Mouse (Mus musculus): ENCODE data around the gene Pla2g4e.
"Not testable (repeated sequence)": the region's sequence is repeated elsewhere in the genome, so short reads cannot be mapped to it uniquely, and the experiment has no call there.

Gene Pla2g4e

DNA sequence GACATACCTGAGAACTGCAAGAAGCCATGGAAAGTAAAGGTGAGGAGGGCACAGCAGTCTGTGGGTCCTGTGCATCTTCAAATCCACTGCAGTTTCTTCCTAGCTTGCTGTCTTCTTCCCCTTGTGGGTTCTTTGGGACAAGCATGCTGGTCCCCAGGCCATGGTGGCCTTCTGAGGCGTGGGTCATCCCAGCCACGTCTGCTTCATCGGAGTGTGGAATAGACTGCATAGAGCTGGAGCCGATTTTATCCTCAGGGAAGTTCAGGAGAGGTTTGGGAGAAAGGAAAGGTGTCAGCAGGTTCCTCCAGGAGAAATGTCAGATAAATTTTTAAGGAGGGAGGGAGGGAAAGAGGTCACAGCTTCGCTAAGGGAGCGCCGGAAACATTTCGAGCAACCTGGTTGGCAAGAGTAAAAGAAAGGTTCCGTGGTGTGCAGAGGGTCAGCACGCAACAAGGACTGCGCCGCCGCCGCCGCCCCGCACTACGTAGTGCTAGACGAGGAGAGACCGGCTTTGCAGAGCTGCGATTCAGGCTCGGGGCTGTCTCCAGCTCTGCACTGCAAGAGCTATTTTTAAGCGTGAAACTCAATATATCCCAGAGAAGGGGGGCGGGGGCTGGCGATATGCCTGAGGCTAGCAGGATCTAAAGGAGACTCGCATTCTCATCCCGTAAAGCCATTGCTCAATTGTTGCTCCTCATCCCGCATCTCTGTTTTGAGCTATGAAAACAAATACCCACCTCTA is at the start of gene Pla2g4e:
Gene Pla2g4e (minus strand): TSS at position 657 of the 742 bp plus-strand sequence.
- DNase-seq, result peak; percentile 65 to 77

GRCm38 (mm10) chr2:120291471-120292078 is 46.4 kb upstream of the Pla2g4e start:
- DNase-seq, result no peak

DNA sequence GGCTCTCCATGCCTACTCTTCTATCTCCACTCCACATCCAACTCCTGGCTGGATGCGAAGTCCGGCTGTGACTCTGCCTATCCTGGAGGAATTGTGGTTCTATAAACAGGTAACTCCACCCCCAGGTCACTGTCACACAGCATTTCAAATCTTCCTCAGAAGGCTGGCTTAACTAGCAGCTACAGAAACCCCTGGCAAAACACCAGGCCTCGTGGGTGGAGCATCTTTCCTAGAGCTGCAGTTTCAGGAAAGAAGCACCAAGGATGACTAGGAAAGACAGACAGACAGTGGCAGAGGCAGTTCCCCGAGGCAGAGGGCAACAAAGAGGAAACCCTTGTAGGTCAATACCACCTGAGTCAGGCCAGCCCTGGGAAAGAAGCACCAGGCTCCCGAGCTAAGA is 43.9 kb upstream of the Pla2g4e start, which contains the start of gene Pla2g4d:
Gene Pla2g4d (minus strand): TSS at position 203 of the 400 bp plus-strand sequence.
- DNase-seq, result no peak

DNA sequence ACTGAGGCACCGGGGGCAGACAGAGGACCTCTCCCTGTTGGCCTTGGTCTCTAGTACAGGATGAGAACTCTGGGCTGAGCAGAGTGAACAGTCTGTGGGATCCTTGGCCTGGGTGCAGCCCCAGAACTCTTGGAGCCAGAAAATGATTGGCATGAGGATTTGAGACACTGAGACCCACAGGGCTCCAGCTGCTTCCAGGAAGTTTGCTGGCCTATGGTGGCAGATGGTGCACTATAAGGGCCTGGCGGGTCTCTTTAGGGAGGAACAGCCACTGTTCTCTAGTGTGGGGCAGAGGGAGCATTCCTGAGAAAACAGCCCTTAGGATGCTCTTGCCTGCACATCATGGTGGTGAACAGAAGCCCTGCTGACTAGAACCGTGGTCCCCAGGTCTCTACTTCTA is 43.3 kb upstream of the Pla2g4e start:
- peak; percentile 27 to 29 for DNase-seq

- DNase-seq, result peak; percentile 32 to 41
These were observed 40.5 kb upstream of the Pla2g4e start for GRCm38 (mm10) chr2:120285639-120286038.

- no peak for DNase-seq
These were observed 39.6 kb upstream of the Pla2g4e start for GRCm38 (mm10) chr2:120284705-120285104.

DNA sequence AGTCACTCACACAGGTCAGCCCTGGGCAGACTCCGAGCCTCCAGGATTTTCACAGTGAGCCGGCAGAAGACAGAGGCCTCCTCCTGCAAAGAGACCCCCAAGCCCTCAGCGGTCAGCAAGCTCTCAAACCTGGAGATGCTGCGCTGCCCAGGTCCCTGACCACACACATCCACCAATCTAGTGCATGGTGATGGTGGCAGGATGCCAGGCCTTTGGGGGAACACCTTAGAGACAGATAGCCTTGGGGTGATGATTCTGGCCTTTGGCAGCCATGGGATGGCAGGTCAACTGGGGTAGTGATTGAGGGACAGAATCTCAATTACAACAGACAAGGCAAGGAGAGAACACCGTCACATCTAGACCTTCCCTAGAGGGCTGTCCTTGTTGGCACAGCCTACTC is 39.0 kb upstream of the Pla2g4e start:
- no peak for DNase-seq

- DNase-seq, result no peak
These were observed 38.4 kb upstream of the Pla2g4e start for GRCm38 (mm10) chr2:120283550-120283949.

DNA sequence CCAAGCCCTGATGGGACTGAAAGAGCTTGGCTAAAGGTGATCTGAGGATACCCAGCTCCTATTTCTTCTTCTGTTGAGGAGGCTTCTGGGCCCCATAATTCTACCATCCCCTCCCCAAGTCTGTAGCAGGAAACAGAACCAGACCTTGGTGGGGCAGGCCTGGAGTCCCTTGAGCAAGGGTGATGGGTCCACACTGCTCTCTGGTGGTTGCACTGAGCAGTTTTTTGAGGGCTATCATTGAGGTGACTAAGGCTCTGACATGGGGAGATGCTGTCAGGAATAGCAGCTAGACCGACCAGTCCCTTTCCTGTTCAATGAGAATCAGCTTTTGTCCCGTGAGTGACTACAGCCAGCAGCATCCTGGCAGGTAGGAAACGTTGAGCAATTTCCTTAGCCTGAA is 36.1 kb upstream of the Pla2g4e start:
- no peak for DNase-seq

DNA sequence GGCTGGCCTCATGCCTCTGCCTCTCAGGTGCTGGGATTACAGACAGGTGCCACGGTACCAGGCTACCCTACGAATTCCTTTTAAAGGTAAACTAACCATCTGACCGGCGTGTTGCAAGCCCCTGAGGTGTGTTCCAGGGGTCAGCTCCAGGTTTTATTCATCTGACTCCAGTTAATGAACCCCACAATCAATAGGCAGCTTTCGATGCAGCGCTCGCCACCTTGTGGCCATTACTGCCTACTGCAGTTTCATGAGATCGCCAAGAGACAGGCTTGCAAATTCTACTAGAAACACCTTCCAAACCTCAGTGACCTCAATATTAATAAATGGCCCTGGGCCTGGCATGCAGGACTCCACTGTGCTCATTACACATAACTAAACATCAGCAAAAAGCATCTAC is 34.8 kb upstream of the Pla2g4e start:
- DNase-seq, result peak; percentile 81 to 84

DNA sequence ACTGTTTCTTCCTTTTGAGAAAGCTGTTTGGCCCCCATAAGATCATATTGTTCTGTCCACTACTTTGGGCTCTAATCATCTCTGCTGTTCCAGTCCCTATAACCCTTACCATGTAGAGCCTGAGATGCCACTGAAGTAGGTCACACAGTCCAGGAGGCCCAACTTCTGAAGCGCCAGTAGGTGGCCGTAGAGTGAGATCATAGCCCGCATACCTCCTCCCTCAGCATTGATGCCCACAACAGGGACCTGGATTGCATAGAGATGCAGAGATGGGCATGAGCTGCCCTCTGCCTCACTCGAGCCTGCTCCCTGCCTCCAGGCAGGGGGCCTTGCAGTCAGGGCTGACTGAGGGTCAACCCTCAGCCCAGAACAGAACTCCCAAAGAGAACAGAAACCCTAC is 31.8 kb upstream of the Pla2g4e start:
- DNase-seq, result no peak

- peak in 1 of 2 experiments; percentile 34 for DNase-seq
These were observed 23.5 kb upstream of the Pla2g4e start for GRCm38 (mm10) chr2:120268635-120269034.

DNA sequence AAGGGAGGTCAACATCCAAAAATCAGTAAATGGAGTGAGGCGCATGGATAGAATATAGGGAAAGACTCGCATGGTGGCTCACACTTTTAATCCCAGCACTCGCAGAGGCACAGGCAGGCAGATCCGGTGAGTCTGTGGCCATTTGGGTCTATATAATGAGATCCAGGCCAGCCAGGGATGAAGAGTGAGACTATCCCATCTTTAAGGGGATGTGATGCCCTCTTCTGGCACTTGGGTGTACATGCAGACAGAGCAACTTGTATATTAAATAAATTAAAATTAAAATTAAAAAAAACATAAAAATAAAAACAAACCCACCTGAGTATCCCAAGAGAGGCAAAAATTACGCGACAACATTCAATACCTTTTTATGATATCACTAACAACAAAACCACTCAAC is 20.4 kb upstream of the Pla2g4e start:
- peak in 1 of 2 experiments; percentile 53 for DNase-seq

GRCm38 (mm10) chr2:120264858-120265257 is 19.7 kb upstream of the Pla2g4e start:
- DNase-seq, result no peak

DNA sequence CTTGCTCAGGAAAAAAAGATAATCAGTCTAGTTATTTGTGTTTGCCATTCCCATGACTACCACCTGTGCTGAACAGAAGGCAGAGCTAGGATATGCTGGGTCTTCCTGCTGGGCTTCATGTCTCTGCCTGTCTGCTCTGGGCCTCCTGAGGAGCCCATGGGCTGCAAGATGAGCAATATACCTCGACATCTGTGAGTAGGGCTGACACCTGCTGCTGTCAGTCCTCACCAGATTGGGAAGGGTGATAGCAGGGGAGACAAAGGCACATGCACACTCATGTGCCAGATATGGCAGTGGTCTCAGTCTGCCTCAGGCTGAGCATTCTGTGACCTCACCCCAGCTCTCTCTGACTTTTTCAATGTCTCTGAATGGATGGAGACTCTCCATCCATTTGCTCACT is 17.7 kb upstream of the Pla2g4e start:
- DNase-seq, result peak; percentile 34 to 45

DNA sequence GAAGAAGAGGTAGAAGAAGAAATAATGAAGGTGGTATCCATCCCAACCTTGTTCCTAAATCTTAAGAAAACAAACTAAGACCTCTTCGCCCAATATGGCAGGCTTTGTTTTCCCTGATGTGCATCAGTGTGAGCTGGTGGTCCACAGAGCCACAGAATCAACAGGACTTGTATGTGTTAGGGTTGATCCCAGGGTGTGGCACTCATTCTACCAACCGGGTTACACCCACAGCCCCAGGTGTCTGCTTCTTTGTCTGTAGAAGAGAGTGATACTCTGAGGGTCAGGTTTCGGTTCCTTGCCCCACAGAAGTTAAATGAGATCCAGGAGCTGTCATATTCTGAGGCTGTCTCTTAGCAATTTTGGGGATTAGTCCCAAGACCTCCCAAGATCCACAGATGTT is 16.2 kb upstream of the Pla2g4e start:
- no peak for DNase-seq

GRCm38 (mm10) chr2:120256259-120256658 is 11.1 kb upstream of the Pla2g4e start:
- DNase-seq, result no peak

DNA sequence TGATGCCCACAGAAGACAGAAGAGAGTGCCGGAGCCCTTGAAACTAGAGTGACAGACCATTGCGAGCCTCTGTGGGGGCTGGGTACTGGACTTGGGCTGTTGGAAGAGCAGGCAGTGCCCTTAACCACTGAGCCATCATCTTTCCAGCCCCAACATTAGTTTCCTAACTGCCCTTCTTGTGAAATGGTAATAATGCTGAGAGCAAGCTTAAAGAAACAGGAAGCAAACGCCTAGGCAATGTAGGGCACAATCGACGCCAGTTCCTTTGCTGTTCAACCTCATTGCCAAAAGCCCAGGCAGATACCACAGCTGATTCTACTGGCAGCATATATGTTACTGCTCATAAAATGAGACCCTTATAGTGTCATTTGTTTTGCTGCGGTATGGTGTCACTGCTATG is 7.5 kb upstream of the Pla2g4e start:
- no peak for DNase-seq

- DNase-seq, result peak; percentile 52 to 69
These were observed 384 bp upstream of the Pla2g4e start for GRCm38 (mm10) chr2:120245421-120246016.

GRCm38 (mm10) chr2:120243995-120244394 is 1.1 kb downstream of the Pla2g4e start:
- peak in 1 of 2 experiments; percentile 40 for DNase-seq

- DNase-seq, result peak; percentile 33 to 35
These were observed 2.2 kb downstream of the Pla2g4e start for GRCm38 (mm10) chr2:120242791-120243467.

DNA sequence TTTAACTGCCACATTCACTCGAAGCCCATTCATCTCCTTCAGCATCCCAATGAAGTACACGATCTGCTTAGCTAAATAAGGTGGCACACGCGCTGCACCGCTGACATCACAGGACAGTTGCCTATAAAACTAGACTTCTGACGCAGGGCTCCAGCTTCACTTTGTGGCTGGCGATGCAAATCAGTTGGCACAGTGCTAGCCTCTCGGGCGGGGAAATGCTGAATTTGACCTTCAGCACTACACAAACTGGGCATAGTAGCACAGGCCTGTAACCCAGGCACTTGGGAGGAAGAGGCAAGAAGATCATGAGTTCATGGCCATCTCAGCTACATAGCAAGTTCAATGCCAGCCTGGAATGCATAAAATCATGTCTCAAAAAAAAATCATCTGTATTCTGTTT is 6.4 kb downstream of the Pla2g4e start:
- DNase-seq, result not testable (repeated sequence)

GRCm38 (mm10) chr2:120237784-120238183 is 7.4 kb downstream of the Pla2g4e start:
- no peak for DNase-seq
